Mouse (Mus musculus): ENCODE data around the gene Supt5. TPM values are rescaled to one million over a fixed set of nuclear protein-coding genes. Genes with fewer than 3 reads are reported as not detected.

Gene Supt5
- polyA plus RNA-seq, 1 experiment from 2014 or later: 104 TPM

GRCm38 (mm10) chr7:28344637-28345036 lies 6.1 kb upstream of the Supt5 start:
- Histone ChIP-seq H3K27me3 (no peaks in the 10 kb centered on the region), H3K36me3 (no peaks in the 10 kb centered on the region), H3K27ac (replicated peaks) (no peak overlapping the region), H3K4me2 (no peak overlapping the region), H3K4me1 (replicated peaks) (peaks cover 6% of the 10 kb centered on the region), H3K4me3 (no peak overlapping the region), H3K9me3 (no peaks in the 10 kb centered on the region), H3K9ac (no peak overlapping the region)
- WGBS: 6% methylated on average over 4 of the region's 4 CpGs
- ATAC-seq (ENCODE audit: low FRiP score, low read depth): no peak

GRCm38 (mm10) chr7:28341381-28341780 lies 2.8 kb upstream of the Supt5 start:
- 51% methylated on average over 7 of the region's 7 CpGs for WGBS
- Histone ChIP-seq H3K36me3 (no peaks in the 10 kb centered on the region), H3K27ac (replicated peaks) (no peak overlapping the region), H3K4me3 (no peak overlapping the region), H3K9me3 (no peaks in the 10 kb centered on the region), H3K27me3 (no peaks in the 10 kb centered on the region), H3K9ac (no peak overlapping the region), H3K4me2 (no peak overlapping the region), H3K4me1 (replicated peaks) (peaks cover 17% of the 10 kb centered on the region)
- no peak for ATAC-seq (ENCODE audit: low FRiP score, low read depth)

- H3K4me3 ChIP-seq: peak overlapping the region; percentile 79
- H3K36me3 ChIP-seq: 0 out of 2 replicates have a peak, but pooled peaks cover 3% of the 10 kb centered on the region
- H3K4me1 ChIP-seq (replicated peaks): peaks cover 26% of the 10 kb centered on the region
- H3K4me2 ChIP-seq: peak overlapping the region; percentile 61
- WGBS: 80% methylated on average over 19 of the region's 19 CpGs
- H3K27me3 ChIP-seq: no peaks in the 10 kb centered on the region
- peak overlapping the region; percentile 89 for H3K9ac ChIP-seq
- H3K27ac ChIP-seq (replicated peaks): peak overlapping the region; percentile 82
- no peaks in the 10 kb centered on the region for H3K9me3 ChIP-seq
- ATAC-seq (ENCODE audit: low FRiP score, low read depth): no peak
Measured at GRCm38 (mm10) chr7:28339213-28339917, 819 bp upstream of the Supt5 start.

GRCm38 (mm10) chr7:28335471-28335870 lies 3.1 kb downstream of the Supt5 start:
- H3K4me1 ChIP-seq (replicated peaks): peaks cover 25% of the 10 kb centered on the region
- no peak overlapping the region for H3K9ac ChIP-seq
- H3K27me3 ChIP-seq: no peaks in the 10 kb centered on the region
- ATAC-seq (ENCODE audit: low FRiP score, low read depth): no peak
- 85% methylated on average over 2 of the region's 2 CpGs for WGBS
- H3K36me3 ChIP-seq: peaks cover 5% of the 10 kb centered on the region; the same call in 1 of the 2 replicates
- no peak overlapping the region for H3K4me2 ChIP-seq
- no peaks in the 10 kb centered on the region for H3K9me3 ChIP-seq
- no peak overlapping the region for H3K27ac ChIP-seq (replicated peaks)
- no peak overlapping the region for H3K4me3 ChIP-seq

- 94% methylated on average over 4 of the region's 4 CpGs for WGBS
- H3K4me2 ChIP-seq: no peak overlapping the region
- peaks cover 12% of the 10 kb centered on the region for H3K36me3 ChIP-seq
Measured at GRCm38 (mm10) chr7:28334534-28334933, 4.0 kb downstream of the Supt5 start.

GRCm38 (mm10) chr7:28328260-28328659 lies 10.3 kb downstream of the Supt5 start:
- H3K9me3 ChIP-seq: no peaks in the 10 kb centered on the region
- no peak overlapping the region for H3K4me3 ChIP-seq
- no peak for ATAC-seq (ENCODE audit: low FRiP score, low read depth)
- H3K4me2 ChIP-seq: no peak overlapping the region
- no peaks in the 10 kb centered on the region for H3K4me1 ChIP-seq (replicated peaks)
- no peaks in the 10 kb centered on the region for H3K27me3 ChIP-seq
- 93% methylated on average over 2 of the region's 2 CpGs for WGBS
- peaks cover 66% of the 10 kb centered on the region for H3K36me3 ChIP-seq
- no peak overlapping the region for H3K27ac ChIP-seq (replicated peaks)
- no peak overlapping the region for H3K9ac ChIP-seq

More at GRCm38 (mm10) chr7:28334534-28334933, 4.0 kb downstream of the Supt5 start:
- ATAC-seq (ENCODE audit: low FRiP score, low read depth): no peak
- H3K9me3 ChIP-seq: no peaks in the 10 kb centered on the region
- peaks cover 25% of the 10 kb centered on the region for H3K4me1 ChIP-seq (replicated peaks)
- H3K9ac ChIP-seq: no peak overlapping the region
- H3K4me3 ChIP-seq: no peak overlapping the region
- H3K27me3 ChIP-seq: no peaks in the 10 kb centered on the region
- no peak overlapping the region for H3K27ac ChIP-seq (replicated peaks)

GRCm38 (mm10) chr7:28326457-28326856 lies 12.1 kb downstream of the Supt5 start:
- H3K9ac ChIP-seq: no peak overlapping the region
- H3K36me3 ChIP-seq: peaks cover 84% of the 10 kb centered on the region
- H3K4me1 ChIP-seq (replicated peaks): no peaks in the 10 kb centered on the region
- H3K4me3 ChIP-seq: no peak overlapping the region
- no peaks in the 10 kb centered on the region for H3K27me3 ChIP-seq
- H3K27ac ChIP-seq (replicated peaks): no peak overlapping the region
- WGBS: 80% methylated on average over 4 of the region's 4 CpGs
- no peak for ATAC-seq (ENCODE audit: low FRiP score, low read depth)
- no peaks in the 10 kb centered on the region for H3K9me3 ChIP-seq
- H3K4me2 ChIP-seq: no peak overlapping the region

GRCm38 (mm10) chr7:28325293-28325692 lies 13.3 kb downstream of the Supt5 start:
- H3K4me2 ChIP-seq: no peak overlapping the region
- peaks cover 90% of the 10 kb centered on the region for H3K36me3 ChIP-seq
- no peaks in the 10 kb centered on the region for H3K9me3 ChIP-seq
- no peak overlapping the region for H3K4me3 ChIP-seq
- ATAC-seq (ENCODE audit: low FRiP score, low read depth): no peak
- H3K27ac ChIP-seq (replicated peaks): no peak overlapping the region
- no peaks in the 10 kb centered on the region for H3K27me3 ChIP-seq
- no peaks in the 10 kb centered on the region for H3K4me1 ChIP-seq (replicated peaks)
- 97% methylated on average over 8 of the region's 8 CpGs for WGBS
- H3K9ac ChIP-seq: no peak overlapping the region

GRCm38 (mm10) chr7:28321974-28322720 lies 16.4 kb downstream of the Supt5 start:
- H3K36me3 ChIP-seq: peaks cover 96% of the 10 kb centered on the region
- no peak overlapping the region for H3K4me3 ChIP-seq
- no peak overlapping the region for H3K4me2 ChIP-seq
- H3K27ac ChIP-seq (replicated peaks): no peak overlapping the region
- WGBS: 97% methylated on average over 15 of the region's 15 CpGs
- H3K27me3 ChIP-seq: no peaks in the 10 kb centered on the region
- no peak overlapping the region for H3K9ac ChIP-seq
- no peaks in the 10 kb centered on the region for H3K9me3 ChIP-seq
- H3K4me1 ChIP-seq (replicated peaks): no peaks in the 10 kb centered on the region
- no peak for ATAC-seq (ENCODE audit: low FRiP score, low read depth)

GRCm38 (mm10) chr7:28318714-28319113 lies 19.8 kb downstream of the Supt5 start:
- no peak overlapping the region for H3K27ac ChIP-seq (replicated peaks)
- no peak overlapping the region for H3K9ac ChIP-seq
- no peaks in the 10 kb centered on the region for H3K4me1 ChIP-seq (replicated peaks)
- 95% methylated on average over 17 of the region's 17 CpGs for WGBS
- ATAC-seq (ENCODE audit: low FRiP score, low read depth): no peak
- no peaks in the 10 kb centered on the region for H3K9me3 ChIP-seq
- peaks cover 92% of the 10 kb centered on the region for H3K36me3 ChIP-seq
- H3K4me3 ChIP-seq: no peak overlapping the region
- H3K4me2 ChIP-seq: no peak overlapping the region
- H3K27me3 ChIP-seq: no peaks in the 10 kb centered on the region

- WGBS: 92% methylated on average over 3 of the region's 3 CpGs
- ATAC-seq (ENCODE audit: low FRiP score, low read depth): no peak
Measured at GRCm38 (mm10) chr7:28318036-28318435, 20.5 kb downstream of the Supt5 start.

GRCm38 (mm10) chr7:28311926-28312543 lies 26.5 kb downstream of the Supt5 start, which contains the start of gene Timm50:
Gene Timm50 (minus strand): TSS chr7:28312072.
- H3K36me3 ChIP-seq: peaks cover 38% of the 10 kb centered on the region
- under 1% methylated on average over 45 of the region's 45 CpGs for WGBS

More at GRCm38 (mm10) chr7:28318036-28318435, 20.5 kb downstream of the Supt5 start:
- Histone ChIP-seq H3K4me1 (replicated peaks) (no peaks in the 10 kb centered on the region), H3K36me3 (peaks cover 86% of the 10 kb centered on the region), H3K4me2 (no peak overlapping the region), H3K4me3 (no peak overlapping the region), H3K27me3 (no peaks in the 10 kb centered on the region), H3K27ac (replicated peaks) (no peak overlapping the region), H3K9ac (no peak overlapping the region), H3K9me3 (no peaks in the 10 kb centered on the region)

More at GRCm38 (mm10) chr7:28311926-28312543, 26.5 kb downstream of the Supt5 start, which contains the start of gene Timm50:
- H3K27ac ChIP-seq (replicated peaks): peak within 1 kb of the TSS; percentile 82
- H3K4me2 ChIP-seq: peak within 1 kb of the TSS; percentile 78
- H3K27me3 ChIP-seq: no peaks in the 10 kb centered on the region
- no peaks in the 10 kb centered on the region for H3K9me3 ChIP-seq
- peak within 1 kb of the TSS; percentile 87 for H3K9ac ChIP-seq
- H3K4me3 ChIP-seq: peak within 1 kb of the TSS; percentile 99
- peak; percentile 96 for ATAC-seq (ENCODE audit: low FRiP score, low read depth)
- peaks cover 18% of the 10 kb centered on the region for H3K4me1 ChIP-seq (replicated peaks)

Data from hindbrain, embryonic 15.5 days (tissue).